Mouse (Mus musculus) neural tube, embryonic 15.5 days (tissue): ENCODE data around the gene Zp2. TPM values are rescaled to one million over a fixed set of nuclear protein-coding genes. Genes with fewer than 3 reads are reported as not detected.

Experiments
- ATAC-seq: fragments of 200-750 bp; cut with Nextera tagmentation; 2 replicates; pipeline ENCODE4 v1.8.0; 2017; ENCODE audit warnings: mild to moderate bottlenecking, moderate TSS enrichment, moderate library complexity; ENCODE audit not compliant: low FRiP score
- H3K27ac ChIP-seq: fragments of 300-500 bp; sonication (generic); replicated peaks from 2 replicates; pipeline ENCODE4 v1.5.1; 2015; ENCODE audit warnings: mild to moderate bottlenecking, inconsistent platforms
- H3K27me3 ChIP-seq: fragments of 300-500 bp; sonication (generic); replicated peaks from 2 replicates; pipeline ENCODE4 v1.6.1; 2015; ENCODE audit warnings: inconsistent platforms
- H3K36me3 ChIP-seq: fragments of 300-500 bp; sonication (generic); 2 replicates; pipeline ENCODE4 v1.6.1; 2015; ENCODE audit warnings: inconsistent platforms
- H3K4me1 ChIP-seq: fragments of 300-500 bp; sonication (generic); 2 replicates; pipeline ENCODE4 v1.6.1; 2015; ENCODE audit warnings: inconsistent platforms
- H3K4me2 ChIP-seq: fragments of 300-500 bp; sonication (generic); 2 replicates; pipeline ENCODE4 v1.6.1; 2015; ENCODE audit warnings: inconsistent platforms, mild to moderate bottlenecking, moderate library complexity
- H3K4me3 ChIP-seq: fragments of 300-500 bp; sonication (generic); replicated peaks from 2 replicates; pipeline ENCODE4 v1.5.1; 2015; ENCODE audit warnings: mild to moderate bottlenecking, inconsistent platforms
- H3K9ac ChIP-seq: fragments of 300-500 bp; sonication (generic); replicated peaks from 2 replicates; pipeline ENCODE4 v1.6.1; 2015; ENCODE audit warnings: mild to moderate bottlenecking, inconsistent platforms
- H3K9me3 ChIP-seq: fragments of 300-500 bp; sonication (generic); replicated peaks from 2 replicates; pipeline ENCODE4 v1.6.1; 2016; ENCODE audit warnings: inconsistent platforms
- WGBS: fragments of 180-500 bp; shearing (Covaris S2); methylation state at CpG from one replicate; pipeline ENCODE4 v1.1.7; 2015; ENCODE audit warnings: mixed read lengths; 5-methylcytosine and 5-hydroxymethylcytosine counted together
- polyA plus RNA-seq: library from polyadenylated mRNA; unstranded; fragments of >200 nt; fragmentation: Nextera tagmentation; extraction: Ambion mirVana; gene quantifications from 2 replicates; pipeline ENCODE4 v1.2.1, GENCODE M21; 2015

Gene Zp2
- polyA plus RNA-seq, 1 experiment from 2014 or later, result not detected

- H3K36me3 ChIP-seq, result no peaks in the 10 kb centered on the region
- no peaks in the 10 kb centered on the region for H3K9me3 ChIP-seq
- 27% methylated on average over 9 of the region's 9 CpGs for WGBS
- H3K9ac ChIP-seq, result no peak overlapping the region
- no peaks in the 10 kb centered on the region for H3K27me3 ChIP-seq
- no peak overlapping the region for H3K27ac ChIP-seq
- no peak overlapping the region for H3K4me3 ChIP-seq
- H3K4me1 ChIP-seq, result peaks cover 16% of the 10 kb centered on the region
- no peak overlapping the region for H3K4me2 ChIP-seq
- no peak; the same call in 1 of the 2 replicates for ATAC-seq
These were observed 46.7 kb downstream of the Zp2 start for GRCm38 (mm10) chr7:120098403-120098802.

DNA sequence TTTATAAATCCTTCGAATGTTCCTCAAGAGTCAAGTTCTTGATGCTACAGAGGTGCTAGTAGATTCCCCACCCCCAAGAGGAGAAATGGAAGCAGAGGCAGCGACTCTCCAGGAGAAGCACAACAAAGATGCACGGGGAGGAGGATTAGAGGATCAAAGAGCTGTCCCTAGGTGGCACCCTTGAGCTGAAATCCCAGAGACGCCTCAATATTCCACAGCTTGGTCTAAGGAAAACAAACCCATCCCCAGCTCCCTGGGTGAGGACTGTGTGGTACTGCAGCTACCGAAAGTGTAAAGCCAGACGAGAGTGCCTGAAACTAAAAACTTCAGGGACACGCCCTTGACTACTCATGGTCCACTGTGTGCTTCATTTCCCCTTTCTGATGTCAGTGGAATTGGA is 47.2 kb downstream of the Zp2 start:
- no peak overlapping the region for H3K4me2 ChIP-seq
- H3K36me3 ChIP-seq, result no peaks in the 10 kb centered on the region
- H3K27me3 ChIP-seq, result no peaks in the 10 kb centered on the region
- H3K9me3 ChIP-seq, result no peaks in the 10 kb centered on the region
- WGBS, result 9% methylated on average over 7 of the region's 7 CpGs
- ATAC-seq, result no peak
- no peak overlapping the region for H3K27ac ChIP-seq
- peaks cover 11% of the 10 kb centered on the region for H3K4me1 ChIP-seq
- H3K9ac ChIP-seq, result no peak overlapping the region
- no peak overlapping the region for H3K4me3 ChIP-seq

DNA sequence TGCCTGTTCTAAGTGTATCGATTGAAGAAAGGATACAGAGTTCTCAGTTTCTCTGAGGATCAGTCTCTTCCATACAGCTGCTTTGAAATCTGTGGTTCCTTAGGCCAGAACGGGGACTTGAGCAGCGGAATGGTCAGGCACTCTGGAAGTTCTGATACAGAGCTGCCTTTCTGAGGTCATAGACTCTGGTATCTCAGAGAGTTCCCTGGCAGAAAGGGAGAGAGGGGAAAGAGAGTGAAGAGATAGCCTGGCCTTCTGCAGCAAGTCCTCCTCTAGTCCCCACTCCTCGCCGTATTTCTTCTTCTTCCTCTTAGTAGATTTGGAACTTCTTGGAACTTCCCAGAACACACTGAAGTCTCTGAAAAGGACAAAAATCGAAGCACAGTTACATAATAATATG is 49.9 kb downstream of the Zp2 start, which contains the start of gene Dnah3:
Gene Dnah3, minus strand, starts transcription at position 101 of the 400 bp plus-strand sequence.
- ATAC-seq, result no peak
- Histone ChIP-seq H3K27ac (no peak within 1 kb of the TSS), H3K27me3 (no peaks in the 10 kb centered on the region), H3K36me3 (no peaks in the 10 kb centered on the region), H3K4me3 (no peak within 1 kb of the TSS), H3K9me3 (no peaks in the 10 kb centered on the region), H3K4me2 (no peak within 1 kb of the TSS), H3K4me1 (no peaks in the 10 kb centered on the region), H3K9ac (no peak within 1 kb of the TSS)
- WGBS, result 90% methylated on average over 6 of the region's 6 CpGs

- H3K9ac ChIP-seq, result no peak overlapping the region
- H3K4me2 ChIP-seq, result no peak overlapping the region
- no peaks in the 10 kb centered on the region for H3K4me1 ChIP-seq
These were observed 50.9 kb downstream of the Zp2 start for GRCm38 (mm10) chr7:120094216-120094615.

GRCm38 (mm10) chr7:120093033-120093432 is 52.1 kb downstream of the Zp2 start:
- no peak overlapping the region for H3K9ac ChIP-seq
- no peak overlapping the region for H3K4me3 ChIP-seq
- ATAC-seq, result no peak
- no peaks in the 10 kb centered on the region for H3K36me3 ChIP-seq
- H3K4me2 ChIP-seq, result no peak overlapping the region
- H3K27ac ChIP-seq, result no peak overlapping the region
- no peaks in the 10 kb centered on the region for H3K27me3 ChIP-seq
- H3K9me3 ChIP-seq, result no peaks in the 10 kb centered on the region
- H3K4me1 ChIP-seq, result no peaks in the 10 kb centered on the region
- WGBS, result 68% methylated on average over 5 of the region's 5 CpGs

More at GRCm38 (mm10) chr7:120094216-120094615, 50.9 kb downstream of the Zp2 start:
- Histone ChIP-seq H3K4me3 (no peak overlapping the region), H3K9me3 (no peaks in the 10 kb centered on the region), H3K27me3 (no peaks in the 10 kb centered on the region), H3K27ac (no peak overlapping the region), H3K36me3 (no peaks in the 10 kb centered on the region)
- WGBS, result 89% methylated on average over 3 of the region's 3 CpGs
- ATAC-seq, result no peak

DNA sequence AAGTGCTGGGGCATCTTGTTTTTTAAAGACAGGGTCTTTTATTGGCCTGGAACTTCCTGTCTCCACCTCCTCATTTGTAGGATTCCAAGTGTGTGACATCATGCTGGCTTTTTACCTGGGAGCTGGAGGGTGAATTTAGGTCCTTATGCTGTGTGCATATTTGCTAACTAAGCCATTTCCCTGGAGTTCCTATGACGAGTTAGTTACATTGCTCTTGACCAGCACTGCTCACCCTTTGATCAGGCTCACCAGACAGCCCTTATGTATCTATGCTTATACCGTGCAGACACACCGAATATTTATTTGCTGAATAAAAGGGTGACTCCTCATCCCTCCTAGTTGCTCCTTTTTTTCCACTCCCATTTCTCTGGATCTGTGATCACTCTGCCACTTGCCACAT is 64.9 kb downstream of the Zp2 start:
- H3K9ac ChIP-seq, result no peak overlapping the region
- ATAC-seq, result no peak
- 67% methylated on average over 3 of the region's 3 CpGs for WGBS
- no peak overlapping the region for H3K27ac ChIP-seq
- no peaks in the 10 kb centered on the region for H3K4me1 ChIP-seq
- H3K36me3 ChIP-seq, result no peaks in the 10 kb centered on the region
- H3K27me3 ChIP-seq, result no peaks in the 10 kb centered on the region
- no peak overlapping the region for H3K4me3 ChIP-seq
- H3K4me2 ChIP-seq, result no peak overlapping the region
- H3K9me3 ChIP-seq, result no peaks in the 10 kb centered on the region

Other genes starting within 250 kb of the Zp2 start
- 16.7 and 17.9 TPM in 2 replicates for gene Lyrm1, start 249.4 kb downstream of the Zp2 start, polyA plus RNA-seq
- gene Dcun1d3, start 249.0 kb downstream of the Zp2 start, polyA plus RNA-seq, result 15.8 and 18.1 TPM in 2 replicates
- 0.23 TPM in 1 of 2 replicates, not detected in the other for gene Dnah3, start 50.0 kb downstream of the Zp2 start, polyA plus RNA-seq
- 15.2 and 18.3 TPM in 2 replicates for gene Tmem159, start 42.9 kb downstream of the Zp2 start, polyA plus RNA-seq
- 0.32 TPM in 1 of 2 replicates, not detected in the other for gene Anks4b, start 28.6 kb upstream of the Zp2 start, polyA plus RNA-seq
- 9.0 and 9.9 TPM in 2 replicates for gene Crym, start 56.8 kb upstream of the Zp2 start, polyA plus RNA-seq
- not detected in 2 replicates for gene Abca14, start 58.7 kb upstream of the Zp2 start, polyA plus RNA-seq
- 0.27 TPM in 1 of 2 replicates, not detected in the other for gene Abca15, start 183.4 kb upstream of the Zp2 start, polyA plus RNA-seq